Mouse (Mus musculus): Measurements from ENCODE around the gene Pex5l.

DNA sequence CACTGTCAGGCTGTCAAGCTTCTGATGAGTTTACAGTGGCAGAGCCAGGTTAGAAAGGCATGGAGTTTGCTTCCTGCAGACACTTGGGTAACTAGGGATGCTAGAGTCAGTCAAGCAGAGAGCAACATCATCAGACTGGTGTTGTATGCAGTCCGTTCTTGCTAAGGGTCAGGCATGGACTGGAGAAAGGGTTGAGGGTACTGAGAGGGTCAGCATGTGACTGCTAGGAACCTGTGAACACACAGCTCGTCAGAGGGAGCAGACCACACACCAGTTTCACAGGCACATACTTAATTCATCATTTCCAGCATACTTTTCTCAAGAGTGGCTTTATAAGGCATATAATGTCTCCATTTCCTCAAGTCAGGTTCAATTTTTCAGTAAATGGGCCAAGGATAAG is 53.6 kb downstream of the Pex5l start:
- TF ChIP-seq CTCF (IDR thresholded peaks at IDR 0.05; ENCODE audit: low read depth) (no peak), EP300 (IDR thresholded peaks at IDR 0.05; ENCODE audit: low read depth) (no peak)

Measured in liver, embryonic 14.5 days (tissue).